Comparison of ENCODE assay signal across 15 mouse cellular contexts in the genomic region with DNA sequence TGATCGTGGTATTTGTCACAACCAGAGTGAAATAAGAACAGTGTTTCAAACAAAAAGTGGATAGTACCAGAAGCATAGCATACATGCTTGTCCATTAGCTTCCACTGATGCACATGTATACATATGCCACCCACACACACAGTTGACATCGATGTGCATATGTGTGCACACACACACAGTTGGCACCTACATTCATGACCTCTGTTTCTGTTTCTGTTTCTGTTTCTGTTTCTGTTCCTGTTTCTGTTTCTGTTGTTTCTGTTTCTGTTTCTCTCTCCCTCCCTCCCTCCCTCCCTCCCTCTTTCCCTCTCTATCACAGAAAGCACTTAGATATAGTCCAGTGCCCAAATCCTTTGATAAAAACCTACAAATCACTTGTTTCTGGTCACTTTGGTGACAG.
"Had no signal": no experiment of that assay in that cellular context is flagged by ENCODE, and none has a peak within 500 bp of the region (broad histone marks: within the 10 kb centered on the region; RNA-seq: fewer than 3 reads in every experiment).

No protein-coding gene starts in this region.

- H3K27ac ChIP-seq: neural tube, embryonic 13.5 days; neural tube, embryonic 15.5 days; stomach, embryonic 15.5 days; stomach, postnatal 0 days had no signal

- H3K4me3 ChIP-seq: neural tube, embryonic 13.5 days; neural tube, embryonic 15.5 days; stomach, embryonic 15.5 days had no signal

- H3K4me2 ChIP-seq: neural tube, embryonic 13.5 days; neural tube, embryonic 15.5 days; stomach, embryonic 15.5 days had no signal

- H3K4me1 ChIP-seq: neural tube, embryonic 13.5 days; stomach, embryonic 15.5 days had no signal

- H3K27me3 ChIP-seq: neural tube, embryonic 13.5 days; neural tube, embryonic 15.5 days; stomach, embryonic 15.5 days had no signal

- H3K9me3 ChIP-seq: neural tube, embryonic 13.5 days; neural tube, embryonic 15.5 days; stomach, embryonic 15.5 days had no signal

- H3K9ac ChIP-seq: neural tube, embryonic 13.5 days; neural tube, embryonic 15.5 days; stomach, embryonic 15.5 days had no signal

- DNase-seq: right cerebral cortex, adult 18-20 months; right cerebral cortex, postnatal 14 days; right cerebral cortex, postnatal 25 days; right cerebral cortex, postnatal 4 days; spleen, adult 18-20 months; thymus, adult 18-20 months; thymus, adult 2 months; thymus, postnatal 14 days; thymus, postnatal 25 days; thymus, postnatal 36 days; thymus, postnatal 4 days had no signal

- H3K36me3 ChIP-seq: neural tube, embryonic 13.5 days; neural tube, embryonic 15.5 days; stomach, embryonic 15.5 days had no signal
